Mouse (Mus musculus): ENCODE results near the gene Lrrc71. TPM values are rescaled to one million over a fixed set of nuclear protein-coding genes. Genes with fewer than 3 reads are reported as not detected.

The Lrrc71 gene
- polyA plus RNA-seq, 1 experiment: 0.08 TPM

- no peaks in the 10 kb centered on the region for H3K36me3 ChIP-seq (ENCODE audit: control insufficient read depth, insufficient read depth)
- H3K27me3 ChIP-seq (ENCODE audit: control insufficient read depth, insufficient read depth, insufficient read length): no peaks in the 10 kb centered on the region
- H3K79me2 ChIP-seq (ENCODE audit: control insufficient read depth, insufficient read depth): no peaks in the 10 kb centered on the region
- H3K79me3 ChIP-seq (ENCODE audit: low read depth): no peaks in the 10 kb centered on the region
- TF ChIP-seq FOSL1 (IDR thresholded peaks at IDR 0.05; ENCODE audit: insufficient read depth, low read length, poor library complexity, severe bottlenecking): no peak
- TF ChIP-seq MYOD1 (IDR thresholded peaks at IDR 0.05; ENCODE audit: control insufficient read depth, insufficient read length, low read depth): no peak
- no peak for TF ChIP-seq MAX (IDR thresholded peaks at IDR 0.05)
- no peak for TF ChIP-seq CTCF (IDR thresholded peaks at IDR 0.05; ENCODE audit: control insufficient read depth, insufficient read depth, insufficient read length)
- no peak for TF ChIP-seq MYOG (IDR thresholded peaks at IDR 0.05; ENCODE audit: control insufficient read depth, extremely low read depth, insufficient read length)
- no peak for TF ChIP-seq CEBPB (IDR thresholded peaks at IDR 0.05; ENCODE audit: low read depth)
- TF ChIP-seq USF1 (IDR thresholded peaks at IDR 0.05; ENCODE audit: low read depth): no peak
- H3ac ChIP-seq (ENCODE audit: control insufficient read depth, insufficient read length, low read depth): no peak overlapping the region
- H3K4me3 ChIP-seq (ENCODE audit: insufficient read depth, poor library complexity, severe bottlenecking): no peak overlapping the region
Measured at GRCm38 (mm10) chr3:87728696-87729095, 19.7 kb downstream of the Lrrc71 start.

GRCm38 (mm10) chr3:87726191-87726590 is 22.2 kb downstream of the Lrrc71 start:
- Histone ChIP-seq H3K27me3 (ENCODE audit: control insufficient read depth, insufficient read depth, insufficient read length) (no peaks in the 10 kb centered on the region), H3K4me3 (ENCODE audit: insufficient read depth, poor library complexity, severe bottlenecking) (no peak overlapping the region), H3K36me3 (ENCODE audit: control insufficient read depth, insufficient read depth) (peaks cover 5% of the 10 kb centered on the region), H3ac (ENCODE audit: control insufficient read depth, insufficient read length, low read depth) (no peak overlapping the region), H3K79me3 (ENCODE audit: low read depth) (no peaks in the 10 kb centered on the region), H3K79me2 (ENCODE audit: control insufficient read depth, insufficient read depth) (no peaks in the 10 kb centered on the region)
- TF ChIP-seq MYOG (IDR thresholded peaks at IDR 0.05; ENCODE audit: control insufficient read depth, extremely low read depth, insufficient read length) (no peak), MYOD1 (IDR thresholded peaks at IDR 0.05; ENCODE audit: control insufficient read depth, insufficient read length, low read depth) (no peak)

- Histone ChIP-seq H3K79me3 (ENCODE audit: low read depth) (no peaks in the 10 kb centered on the region), H3K36me3 (ENCODE audit: control insufficient read depth, insufficient read depth) (peaks cover 6% of the 10 kb centered on the region), H3K79me2 (ENCODE audit: control insufficient read depth, insufficient read depth) (no peaks in the 10 kb centered on the region), H3ac (ENCODE audit: control insufficient read depth, insufficient read length, low read depth) (no peak overlapping the region), H3K4me3 (ENCODE audit: insufficient read depth, poor library complexity, severe bottlenecking) (no peak overlapping the region), H3K27me3 (ENCODE audit: control insufficient read depth, insufficient read depth, insufficient read length) (no peaks in the 10 kb centered on the region)
- TF ChIP-seq CEBPB (IDR thresholded peaks at IDR 0.05; ENCODE audit: low read depth) (no peak), CTCF (IDR thresholded peaks at IDR 0.05; ENCODE audit: control insufficient read depth, insufficient read depth, insufficient read length) (no peak), FOSL1 (IDR thresholded peaks at IDR 0.05; ENCODE audit: insufficient read depth, low read length, poor library complexity, severe bottlenecking) (no peak), MYOD1 (IDR thresholded peaks at IDR 0.05; ENCODE audit: control insufficient read depth, insufficient read length, low read depth) (no peak), MAX (IDR thresholded peaks at IDR 0.05) (no peak), USF1 (IDR thresholded peaks at IDR 0.05; ENCODE audit: low read depth) (no peak), MYOG (IDR thresholded peaks at IDR 0.05; ENCODE audit: control insufficient read depth, extremely low read depth, insufficient read length) (no peak)
Measured at GRCm38 (mm10) chr3:87725396-87726160, 22.8 kb downstream of the Lrrc71 start.

- Histone ChIP-seq H3ac (ENCODE audit: control insufficient read depth, insufficient read length, low read depth) (no peak overlapping the region), H3K36me3 (ENCODE audit: control insufficient read depth, insufficient read depth) (peaks cover 10% of the 10 kb centered on the region), H3K4me3 (ENCODE audit: insufficient read depth, poor library complexity, severe bottlenecking) (no peak overlapping the region), H3K79me3 (ENCODE audit: low read depth) (no peaks in the 10 kb centered on the region), H3K79me2 (ENCODE audit: control insufficient read depth, insufficient read depth) (no peaks in the 10 kb centered on the region), H3K27me3 (ENCODE audit: control insufficient read depth, insufficient read depth, insufficient read length) (no peaks in the 10 kb centered on the region)
- TF ChIP-seq USF1 (IDR thresholded peaks at IDR 0.05; ENCODE audit: low read depth) (no peak), MYOD1 (IDR thresholded peaks at IDR 0.05; ENCODE audit: control insufficient read depth, insufficient read length, low read depth) (no peak), FOSL1 (IDR thresholded peaks at IDR 0.05; ENCODE audit: insufficient read depth, low read length, poor library complexity, severe bottlenecking) (no peak), MAX (IDR thresholded peaks at IDR 0.05) (no peak)
Measured at GRCm38 (mm10) chr3:87724556-87724955, 23.9 kb downstream of the Lrrc71 start.

- no peaks in the 10 kb centered on the region for H3K79me3 ChIP-seq (ENCODE audit: low read depth)
- no peaks in the 10 kb centered on the region for H3K27me3 ChIP-seq (ENCODE audit: control insufficient read depth, insufficient read depth, insufficient read length)
- no peak overlapping the region for H3ac ChIP-seq (ENCODE audit: control insufficient read depth, insufficient read length, low read depth)
- H3K4me3 ChIP-seq (ENCODE audit: insufficient read depth, poor library complexity, severe bottlenecking): no peak overlapping the region
- no peaks in the 10 kb centered on the region for H3K79me2 ChIP-seq (ENCODE audit: control insufficient read depth, insufficient read depth)
- TF ChIP-seq CEBPB (IDR thresholded peaks at IDR 0.05; ENCODE audit: low read depth): no peak
- no peak for TF ChIP-seq USF1 (IDR thresholded peaks at IDR 0.05; ENCODE audit: low read depth)
- no peak for TF ChIP-seq FOSL1 (IDR thresholded peaks at IDR 0.05; ENCODE audit: insufficient read depth, low read length, poor library complexity, severe bottlenecking)
- no peak for TF ChIP-seq CTCF (IDR thresholded peaks at IDR 0.05; ENCODE audit: control insufficient read depth, insufficient read depth, insufficient read length)
- peaks cover 22% of the 10 kb centered on the region for H3K36me3 ChIP-seq (ENCODE audit: control insufficient read depth, insufficient read depth)
Measured at GRCm38 (mm10) chr3:87718525-87718924, 29.9 kb downstream of the Lrrc71 start.

Other genes with a start within 250 kb of the Lrrc71 start
- 3.7 TPM for gene Etv3, start 223.2 kb downstream of the Lrrc71 start, polyA plus RNA-seq (2012; fragmentation: generic; extraction: Trizol)
- gene Arhgef11, start 131.1 kb downstream of the Lrrc71 start, polyA plus RNA-seq (2012; fragmentation: generic; extraction: Trizol): 5.5 TPM
- not detected for gene Ntrk1, start 46.5 kb upstream of the Lrrc71 start, polyA plus RNA-seq (2012; fragmentation: generic; extraction: Trizol)
- not detected for gene Insrr, start 48.3 kb upstream of the Lrrc71 start, polyA plus RNA-seq (2012; fragmentation: generic; extraction: Trizol)
- 1.7 TPM for gene Pear1, start 75.7 kb upstream of the Lrrc71 start, polyA plus RNA-seq (2012; fragmentation: generic; extraction: Trizol)
- 0.01 TPM for gene Sh2d2a, start 98.1 kb upstream of the Lrrc71 start, polyA plus RNA-seq (2012; fragmentation: generic; extraction: Trizol)
- 44.3 TPM for gene Prcc, start 137.0 kb upstream of the Lrrc71 start, polyA plus RNA-seq (2012; fragmentation: generic; extraction: Trizol)
- gene Hdgf, start 157.7 kb upstream of the Lrrc71 start, polyA plus RNA-seq (2012; fragmentation: generic; extraction: Trizol): 279 TPM
- 69.7 TPM for gene Mrpl24, start 170.9 kb upstream of the Lrrc71 start, polyA plus RNA-seq (2012; fragmentation: generic; extraction: Trizol)
- 25.0 TPM for gene Isg20l2, start 181.7 kb upstream of the Lrrc71 start, polyA plus RNA-seq (2012; fragmentation: generic; extraction: Trizol)
- 7.1 TPM for gene Rrnad1, start 182.1 kb upstream of the Lrrc71 start, polyA plus RNA-seq (2012; fragmentation: generic; extraction: Trizol)
- gene Crabp2, start 200.0 kb upstream of the Lrrc71 start, polyA plus RNA-seq (2012; fragmentation: generic; extraction: Trizol): 14.4 TPM
- 158 TPM for gene Nes, start 222.5 kb upstream of the Lrrc71 start, polyA plus RNA-seq (2012; fragmentation: generic; extraction: Trizol)

Measured in C2C12 (cell line).